Mouse (Mus musculus): ENCODE measurements at regions not wholly inside any gene's neighbourhood (a gene's known extent, or its start where the extent isn't known, plus 50 kb on each side); places are given as distances from the start of the nearest gene placed in this dataset.

DNA sequence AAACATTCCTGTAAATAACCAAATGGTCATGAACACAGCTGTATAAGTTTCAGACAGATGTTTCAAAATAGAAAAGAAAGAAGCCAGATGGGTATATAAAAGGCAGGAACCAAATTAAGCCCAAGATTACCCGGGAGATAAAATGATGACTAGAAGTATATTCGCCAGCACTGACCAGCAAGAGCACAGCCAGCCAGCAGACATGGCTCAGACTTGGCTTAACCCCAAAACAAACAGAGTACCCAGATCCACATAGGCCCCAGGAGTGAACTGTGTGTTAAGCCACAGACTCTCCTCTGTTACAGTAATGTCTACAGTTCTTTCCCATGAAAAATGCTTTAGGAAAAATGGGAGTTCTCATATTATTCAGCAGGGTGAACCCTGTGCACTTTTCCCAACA, 123.2 kb downstream of the Atp6ap1l start:
- Histone ChIP-seq H3K36me3 (no peaks in the 10 kb centered on the region), H3K4me3 (no peak overlapping the region), H3K4me2 (no peak overlapping the region), H3K9ac (no peak overlapping the region), H3K27ac (no peak overlapping the region), H3K4me1 (no peaks in the 10 kb centered on the region), H3K9me3 (no peaks in the 10 kb centered on the region), H3K27me3 (no peaks in the 10 kb centered on the region)
- 46% methylated on average over 2 of the region's 2 CpGs for WGBS
- 0 out of 2 replicates have a peak, but pooled peaks have one; percentile 63 for ATAC-seq (ENCODE audit: insufficient number of reproducible peaks, low FRiP score, low TSS enrichment, low read depth)

DNA sequence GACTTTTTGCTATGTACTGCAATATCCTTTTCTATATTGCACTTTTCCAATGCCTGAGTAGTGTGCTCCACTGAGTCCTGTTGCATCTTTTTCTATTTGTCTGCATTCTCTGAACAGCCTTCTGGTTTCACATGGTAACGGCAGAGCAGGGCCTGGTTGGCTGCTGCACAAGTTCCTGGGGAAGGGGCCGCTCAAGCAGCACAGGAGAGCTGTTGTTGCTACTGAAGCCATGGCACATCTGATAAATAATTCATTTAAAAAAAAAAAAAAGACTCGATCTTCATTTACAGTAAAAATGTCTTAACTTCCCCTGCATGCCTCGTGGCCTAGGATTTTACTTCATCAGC, 127.2 kb downstream of the Atp6ap1l start:
- 77% methylated on average over 4 of the region's 4 CpGs for WGBS
- Histone ChIP-seq H3K27ac (no peak overlapping the region), H3K4me1 (no peaks in the 10 kb centered on the region)

DNA sequence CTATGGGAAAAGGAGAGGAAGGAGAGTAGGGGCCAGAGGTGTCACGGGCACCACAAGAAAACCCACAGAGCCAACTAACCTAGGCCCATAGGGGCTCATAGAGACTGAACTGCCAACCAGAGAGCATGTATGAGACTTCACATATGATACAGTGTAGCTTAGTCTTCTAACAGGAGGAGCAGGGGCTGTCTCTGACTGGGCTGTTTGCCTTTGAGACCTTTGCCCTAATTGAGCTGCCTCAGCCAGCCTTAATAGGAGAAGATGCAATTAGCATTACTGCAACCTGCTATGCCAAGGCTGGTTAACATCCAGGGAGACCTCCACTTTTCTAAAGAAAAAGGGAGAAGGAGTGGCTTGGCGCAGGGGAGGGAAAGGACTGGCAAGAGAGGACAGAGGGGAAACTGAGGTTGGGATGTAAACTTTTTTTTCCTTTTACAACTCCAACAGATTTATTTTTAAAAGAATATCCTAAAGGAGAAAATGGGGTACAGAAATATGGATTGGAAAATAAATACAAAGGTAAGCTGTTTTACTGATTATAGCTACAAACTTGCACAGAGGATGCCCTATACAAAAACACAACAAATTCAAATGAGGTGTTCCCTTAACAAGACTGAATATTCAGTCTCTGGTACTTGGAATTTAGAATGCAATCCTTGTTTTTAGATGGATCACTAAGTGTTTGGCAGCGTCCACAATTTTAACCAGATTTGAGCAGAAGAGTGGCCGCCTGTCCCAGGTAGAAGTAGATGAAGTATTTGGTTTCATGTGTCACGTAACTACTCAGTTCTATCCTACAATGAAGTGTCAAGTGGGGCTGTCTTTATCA, 127.8 kb downstream of the Atp6ap1l start:
- WGBS = 85% methylated on average over 5 of the region's 5 CpGs
- no peak for ATAC-seq (ENCODE audit: insufficient number of reproducible peaks, low FRiP score, low TSS enrichment, low read depth)

More for the DNA sequence above, 127.2 kb downstream of the Atp6ap1l start:
- Histone ChIP-seq H3K9ac (no peak overlapping the region), H3K36me3 (no peaks in the 10 kb centered on the region), H3K9me3 (no peaks in the 10 kb centered on the region), H3K27me3 (no peaks in the 10 kb centered on the region), H3K4me3 (no peak overlapping the region), H3K4me2 (no peak overlapping the region)
- ATAC-seq (ENCODE audit: insufficient number of reproducible peaks, low FRiP score, low TSS enrichment, low read depth) = no peak

GRCm38 (mm10) chr13:90762154-90762553, 143.0 kb downstream of the Atp6ap1l start:
- ATAC-seq (ENCODE audit: insufficient number of reproducible peaks, low FRiP score, low TSS enrichment, low read depth) = no peak
- Histone ChIP-seq H3K27me3 (no peaks in the 10 kb centered on the region), H3K9me3 (no peaks in the 10 kb centered on the region), H3K4me2 (no peak overlapping the region), H3K9ac (no peak overlapping the region), H3K36me3 (no peaks in the 10 kb centered on the region), H3K4me3 (no peak overlapping the region), H3K4me1 (no peaks in the 10 kb centered on the region), H3K27ac (no peak overlapping the region)
- 36% methylated on average over 2 of the region's 2 CpGs for WGBS

More for the DNA sequence above, 127.8 kb downstream of the Atp6ap1l start:
- Histone ChIP-seq H3K4me2 (no peak overlapping the region), H3K4me1 (no peaks in the 10 kb centered on the region), H3K36me3 (no peaks in the 10 kb centered on the region), H3K9ac (no peak overlapping the region), H3K9me3 (no peaks in the 10 kb centered on the region), H3K4me3 (no peak overlapping the region), H3K27me3 (no peaks in the 10 kb centered on the region), H3K27ac (no peak overlapping the region)

DNA sequence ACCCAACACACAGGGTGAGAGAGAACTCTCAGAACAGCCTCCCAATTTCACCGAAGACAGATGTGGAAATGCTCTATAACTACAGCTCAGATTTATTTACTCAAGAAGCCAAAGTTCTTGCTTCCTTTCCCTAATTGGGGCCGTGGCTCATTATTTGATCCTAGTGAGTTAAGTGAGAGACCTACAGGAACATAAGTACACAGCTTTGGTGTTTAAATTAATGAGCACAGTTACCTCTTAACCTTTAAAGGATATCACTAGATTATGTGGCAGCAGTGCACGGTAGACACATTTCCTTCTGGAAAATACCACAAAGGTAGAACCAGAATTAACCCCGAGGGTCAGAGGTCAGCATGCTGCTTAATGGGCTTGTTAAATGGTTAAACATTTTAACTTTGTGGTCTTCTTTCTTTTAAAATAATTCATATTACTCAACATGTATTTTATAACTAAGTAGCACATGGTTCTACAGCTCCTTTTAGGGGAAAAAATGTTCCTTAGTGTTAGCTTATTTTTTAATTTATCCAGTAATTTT, 144.6 kb downstream of the Atp6ap1l start:
- H3K4me2 ChIP-seq = no peak overlapping the region
- H3K27ac ChIP-seq = no peak overlapping the region
- 25% methylated on average over 4 of the region's 4 CpGs for whole genome bisulfite sequencing
- no peaks in the 10 kb centered on the region for H3K27me3 ChIP-seq
- no peaks in the 10 kb centered on the region for H3K36me3 ChIP-seq
- no peaks in the 10 kb centered on the region for H3K9me3 ChIP-seq
- no peaks in the 10 kb centered on the region for H3K4me1 ChIP-seq
- no peak for ATAC-seq (ENCODE audit: insufficient number of reproducible peaks, low FRiP score, low TSS enrichment, low read depth)
- H3K9ac ChIP-seq = no peak overlapping the region
- H3K4me3 ChIP-seq = no peak overlapping the region

GRCm38 (mm10) chr13:90754451-90754850, 150.7 kb downstream of the Atp6ap1l start:
- H3K4me2 ChIP-seq = no peak overlapping the region
- H3K9me3 ChIP-seq = no peaks in the 10 kb centered on the region
- H3K9ac ChIP-seq = no peak overlapping the region
- no peak for ATAC-seq (ENCODE audit: insufficient number of reproducible peaks, low FRiP score, low TSS enrichment, low read depth)
- no peaks in the 10 kb centered on the region for H3K27me3 ChIP-seq
- H3K27ac ChIP-seq = no peak overlapping the region
- no peaks in the 10 kb centered on the region for H3K36me3 ChIP-seq
- WGBS = 87% methylated on average over 3 of the region's 3 CpGs
- no peaks in the 10 kb centered on the region for H3K4me1 ChIP-seq
- no peak overlapping the region for H3K4me3 ChIP-seq

DNA sequence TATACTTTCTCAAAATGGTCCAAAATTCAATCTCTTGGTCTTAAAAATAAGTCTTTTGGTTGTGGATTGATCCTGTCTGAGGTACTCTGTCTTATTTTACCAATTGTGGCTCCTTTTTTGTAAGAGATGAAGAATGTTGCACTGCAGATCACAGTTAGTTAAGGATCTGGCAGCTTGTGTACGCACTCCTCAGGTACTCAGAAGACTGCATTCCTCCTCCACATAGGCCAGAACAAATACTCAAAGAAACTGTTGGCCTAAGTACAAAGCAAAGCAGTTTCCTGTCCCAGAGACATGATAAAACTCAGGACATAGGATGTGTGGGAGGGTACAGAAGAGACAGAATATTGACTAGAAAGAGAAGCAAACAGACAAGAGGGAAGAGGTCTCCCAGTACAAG, 155.4 kb downstream of the Atp6ap1l start:
- Histone ChIP-seq H3K4me1 (no peaks in the 10 kb centered on the region), H3K27ac (no peak overlapping the region), H3K27me3 (no peaks in the 10 kb centered on the region), H3K4me2 (no peak overlapping the region), H3K9ac (no peak overlapping the region), H3K9me3 (no peaks in the 10 kb centered on the region), H3K4me3 (no peak overlapping the region), H3K36me3 (no peaks in the 10 kb centered on the region)
- no peak for ATAC-seq (ENCODE audit: insufficient number of reproducible peaks, low FRiP score, low TSS enrichment, low read depth)
- 72% methylated on average over 1 of the region's 1 CpGs for whole genome bisulfite sequencing

GRCm38 (mm10) chr13:90745063-90745462, 160.1 kb downstream of the Atp6ap1l start:
- Histone ChIP-seq H3K4me2 (no peak overlapping the region), H3K36me3 (no peaks in the 10 kb centered on the region), H3K9me3 (no peaks in the 10 kb centered on the region), H3K4me1 (peaks cover 6% of the 10 kb centered on the region; the same call in 1 of the 2 replicates), H3K4me3 (no peak overlapping the region), H3K27me3 (no peaks in the 10 kb centered on the region), H3K9ac (no peak overlapping the region), H3K27ac (peak overlapping the region; percentile 50)
- 4% methylated on average over 1 of the region's 1 CpGs for WGBS
- 0 out of 2 replicates have a peak, but pooled peaks have one; percentile 41 for ATAC-seq (ENCODE audit: insufficient number of reproducible peaks, low FRiP score, low TSS enrichment, low read depth)

DNA sequence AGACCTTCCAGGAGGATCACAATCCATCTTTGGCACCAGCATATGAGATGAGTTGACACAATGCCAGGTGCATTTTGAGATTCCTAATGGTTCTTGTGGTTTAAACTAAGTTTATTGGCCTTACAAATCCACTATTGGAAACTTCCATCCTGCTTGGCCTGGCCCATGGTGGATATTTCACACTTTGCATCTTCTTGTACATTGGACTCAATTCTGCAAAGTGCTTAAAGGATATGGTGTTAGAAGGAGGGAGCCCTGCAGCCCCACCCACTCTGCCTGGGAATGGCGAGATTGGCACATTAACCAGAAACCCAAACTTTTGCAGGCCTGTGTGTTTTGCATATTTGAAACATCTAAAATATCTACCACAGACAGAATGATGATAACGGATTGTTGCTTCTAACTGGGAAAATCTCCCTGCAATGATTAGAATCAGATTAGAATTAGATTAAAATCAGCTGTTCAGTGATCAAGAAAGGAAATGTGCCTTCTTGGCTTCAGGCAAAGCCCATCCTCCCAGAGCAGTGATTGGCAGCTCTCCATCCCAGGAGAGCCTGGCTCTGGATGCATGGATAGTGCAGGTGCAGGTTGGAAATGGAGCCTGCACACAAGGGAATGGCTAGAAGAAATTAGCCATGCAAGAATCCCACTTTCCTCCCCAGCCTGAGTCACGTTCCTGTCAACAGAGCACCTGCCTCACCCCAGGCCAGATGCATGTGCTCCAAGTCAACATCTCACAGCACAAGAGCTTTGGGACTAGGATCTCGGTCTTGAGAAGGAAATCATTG, 162.3 kb downstream of the Atp6ap1l start:
- Histone ChIP-seq H3K36me3 (no peaks in the 10 kb centered on the region), H3K4me1 (peaks cover 6% of the 10 kb centered on the region; the same call in 1 of the 2 replicates), H3K4me2 (no peak overlapping the region), H3K4me3 (no peak overlapping the region), H3K9ac (no peak overlapping the region), H3K27ac (peak overlapping the region; percentile 17; the same call in 1 of the 2 replicates), H3K27me3 (no peaks in the 10 kb centered on the region), H3K9me3 (no peaks in the 10 kb centered on the region)
- 41% methylated on average over 4 of the region's 4 CpGs for WGBS
- ATAC-seq (ENCODE audit: insufficient number of reproducible peaks, low FRiP score, low TSS enrichment, low read depth) = peak; percentile 74; the same call in 1 of the 2 replicates

DNA sequence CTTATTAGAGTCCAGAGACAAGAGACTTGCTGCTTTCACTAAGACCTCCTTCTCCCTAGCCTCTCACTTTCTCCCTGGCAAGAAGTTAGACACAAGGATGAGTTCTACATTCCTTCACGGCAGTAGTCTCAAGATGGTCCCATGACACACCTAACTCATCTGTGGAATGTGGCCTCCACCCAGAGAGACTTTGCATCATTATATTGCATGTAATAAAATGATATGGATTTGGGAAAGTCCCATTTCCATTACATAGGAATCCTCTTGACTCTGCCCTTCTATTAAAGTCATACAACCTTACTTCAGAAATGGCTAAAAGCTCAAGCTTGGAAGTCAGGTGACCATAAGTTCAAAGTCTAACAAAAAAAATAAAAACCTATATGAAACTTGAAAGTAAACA, 165.4 kb downstream of the Atp6ap1l start:
- Histone ChIP-seq H3K27me3 (no peaks in the 10 kb centered on the region), H3K9ac (no peak overlapping the region), H3K4me2 (no peak overlapping the region), H3K36me3 (no peaks in the 10 kb centered on the region), H3K4me1 (peaks cover 6% of the 10 kb centered on the region; the same call in 1 of the 2 replicates), H3K27ac (no peak overlapping the region), H3K9me3 (no peaks in the 10 kb centered on the region), H3K4me3 (no peak overlapping the region)
- 73% methylated on average over 1 of the region's 1 CpGs for WGBS
- no peak for ATAC-seq (ENCODE audit: insufficient number of reproducible peaks, low FRiP score, low TSS enrichment, low read depth)

DNA sequence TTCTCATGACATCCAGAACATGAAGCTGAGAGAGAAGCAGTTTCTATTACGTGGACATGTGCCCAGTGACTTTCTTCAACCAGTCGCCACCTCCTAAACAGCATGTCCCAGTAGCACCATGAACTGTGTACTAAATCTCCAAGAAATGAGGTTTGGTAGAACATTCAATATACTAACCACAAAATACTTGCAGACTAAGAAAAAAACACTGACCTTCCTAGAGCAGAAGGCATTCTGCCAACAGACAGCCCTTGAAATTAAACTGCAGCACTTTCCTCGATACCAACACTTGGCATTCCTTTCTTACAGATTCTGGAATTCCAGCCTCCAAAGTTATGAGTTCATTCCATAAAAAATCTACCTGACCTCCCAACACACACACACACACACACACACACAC, 166.6 kb downstream of the Atp6ap1l start:
- Histone ChIP-seq H3K27ac (peak overlapping the region; percentile 54), H3K4me2 (no peak overlapping the region), H3K4me1 (peaks cover 6% of the 10 kb centered on the region; the same call in 1 of the 2 replicates), H3K4me3 (no peak overlapping the region), H3K9me3 (no peaks in the 10 kb centered on the region), H3K36me3 (no peaks in the 10 kb centered on the region), H3K27me3 (no peaks in the 10 kb centered on the region), H3K9ac (no peak overlapping the region)
- 37% methylated on average over 3 of the region's 3 CpGs for WGBS
- peak; percentile 57; the same call in 1 of the 2 replicates for ATAC-seq (ENCODE audit: insufficient number of reproducible peaks, low FRiP score, low TSS enrichment, low read depth)

- no peak overlapping the region for H3K4me2 ChIP-seq
- H3K9me3 ChIP-seq = no peaks in the 10 kb centered on the region
- H3K4me3 ChIP-seq = no peak overlapping the region
- H3K4me1 ChIP-seq = no peaks in the 10 kb centered on the region
- ATAC-seq (ENCODE audit: insufficient number of reproducible peaks, low FRiP score, low TSS enrichment, low read depth) = no peak
- H3K36me3 ChIP-seq = no peaks in the 10 kb centered on the region
- H3K27me3 ChIP-seq = no peaks in the 10 kb centered on the region
- no peak overlapping the region for H3K9ac ChIP-seq
- 91% methylated on average over 3 of the region's 3 CpGs for WGBS
- H3K27ac ChIP-seq = no peak overlapping the region
Observed at GRCm38 (mm10) chr13:90733265-90733664, 171.9 kb downstream of the Atp6ap1l start.
